Mouse (Mus musculus) left cerebral cortex, postnatal 25 days (tissue): ENCODE measurements around the gene Mapk8. TPM values are rescaled to one million over a fixed set of nuclear protein-coding genes. Genes with fewer than 3 reads are reported as not detected.

ENCODE experiments used
- DNase-seq, 2 experiments: peaks; one replicate each; pipeline ENCODE4 v3.0.0; 2022; ENCODE audit warnings: low spot score in 2 of 2, mixed read lengths in 1 of 2
- intact Hi-C: fragments of 180-260 bp; cut with DNase I; formaldehyde crosslinking; loops from one replicate; pipeline ENCODE4 v1.15.1; 2025
- total RNA-seq, 2 experiments: library from RNA; stranded (reverse); gene quantifications; 2 replicates each; pipeline ENCODE4 v1.2.3; 2021

Mapk8 gene
- total RNA-seq, 2 experiments from 2014 or later = 107 to 114 TPM

- intact Hi-C loops = no loop called here
These were observed 89.2 kb downstream of the Mapk8 start for GRCm38 (mm10) chr14:33357600-33358368.

GRCm38 (mm10) chr14:33355276-33355675 lies 91.7 kb downstream of the Mapk8 start:
- no peak for DNase-seq
- intact Hi-C loops = no loop called here

More at GRCm38 (mm10) chr14:33357600-33358368, 89.2 kb downstream of the Mapk8 start:
- no peak for DNase-seq

- no peak for DNase-seq
- intact Hi-C loops = no loop called here
These were observed 94.1 kb downstream of the Mapk8 start for GRCm38 (mm10) chr14:33352890-33353289.

- intact Hi-C loops = no loop called here
- no peak for DNase-seq
These were observed 94.8 kb downstream of the Mapk8 start for GRCm38 (mm10) chr14:33351984-33352722.

GRCm38 (mm10) chr14:33351019-33351418 lies 95.9 kb downstream of the Mapk8 start:
- intact Hi-C loops = no loop called here
- no peak for DNase-seq

GRCm38 (mm10) chr14:33348146-33348545 lies 98.8 kb downstream of the Mapk8 start:
- intact Hi-C loops = no loop called here
- no peak for DNase-seq

- intact Hi-C loops = no loop called here
- DNase-seq = no peak
These were observed 99.2 kb downstream of the Mapk8 start for GRCm38 (mm10) chr14:33347738-33348137.

- intact Hi-C loops = no loop called here
- DNase-seq = no peak
These were observed 100.4 kb downstream of the Mapk8 start for GRCm38 (mm10) chr14:33346546-33346945.

- no peak for DNase-seq
- intact Hi-C loops = no loop called here
These were observed 103.7 kb downstream of the Mapk8 start for GRCm38 (mm10) chr14:33343131-33343725.

- intact Hi-C loops = no loop called here
- DNase-seq = no peak
These were observed 108.3 kb downstream of the Mapk8 start for GRCm38 (mm10) chr14:33338684-33339083.

- intact Hi-C loops = no loop called here
- DNase-seq = no peak
These were observed 111.2 kb downstream of the Mapk8 start for GRCm38 (mm10) chr14:33335733-33336132.

- no peak for DNase-seq
- intact Hi-C loops = no loop called here
These were observed 112.6 kb downstream of the Mapk8 start for GRCm38 (mm10) chr14:33334402-33334801.

- intact Hi-C loops = no loop called here
These were observed 113.1 kb downstream of the Mapk8 start for GRCm38 (mm10) chr14:33333833-33334232.

GRCm38 (mm10) chr14:33331627-33332026 lies 115.3 kb downstream of the Mapk8 start:
- DNase-seq = no peak
- intact Hi-C loops = no loop called here

More at GRCm38 (mm10) chr14:33333833-33334232, 113.1 kb downstream of the Mapk8 start:
- DNase-seq = peak in 1 of 2 experiments; percentile 23

GRCm38 (mm10) chr14:33330986-33331385 lies 116.0 kb downstream of the Mapk8 start:
- no peak for DNase-seq
- intact Hi-C loops = no loop called here

GRCm38 (mm10) chr14:33329297-33329805 lies 117.6 kb downstream of the Mapk8 start:
- DNase-seq = no peak
- intact Hi-C loops = no loop called here

- peak in 1 of 2 experiments; percentile 50 for DNase-seq
- intact Hi-C loops = no loop called here
These were observed 118.6 kb downstream of the Mapk8 start for GRCm38 (mm10) chr14:33328369-33328768.
